Mouse (Mus musculus): ENCODE results near the gene Gm20518. TPM values are rescaled to one million over a fixed set of nuclear protein-coding genes. Genes with fewer than 3 reads are reported as not detected.

Gm20518 gene
- polyA plus RNA-seq (2012; rRNA removed) = 3.2 and 3.9 TPM in 2 replicates

- peak; percentile 99 for DNase-seq (ENCODE audit: low read depth)
- TF ChIP-seq CTCF (IDR thresholded peaks at IDR 0.05; ENCODE audit: borderline replicate concordance, extremely low read depth, insufficient read depth, insufficient read length) (peak; percentile 10; the same call in 1 of the 2 replicates), POLR2A (IDR thresholded peaks at IDR 0.05; ENCODE audit: borderline replicate concordance, extremely low read depth, insufficient read depth, insufficient read length, poor library complexity, severe bottlenecking) (peak; percentile 96)
These were observed at the start of gene Gm20518 for GRCm38 (mm10) chr16:17891567-17891959. TSS of gene Gm20518 (minus strand) at chr16:17891671.

DNA sequence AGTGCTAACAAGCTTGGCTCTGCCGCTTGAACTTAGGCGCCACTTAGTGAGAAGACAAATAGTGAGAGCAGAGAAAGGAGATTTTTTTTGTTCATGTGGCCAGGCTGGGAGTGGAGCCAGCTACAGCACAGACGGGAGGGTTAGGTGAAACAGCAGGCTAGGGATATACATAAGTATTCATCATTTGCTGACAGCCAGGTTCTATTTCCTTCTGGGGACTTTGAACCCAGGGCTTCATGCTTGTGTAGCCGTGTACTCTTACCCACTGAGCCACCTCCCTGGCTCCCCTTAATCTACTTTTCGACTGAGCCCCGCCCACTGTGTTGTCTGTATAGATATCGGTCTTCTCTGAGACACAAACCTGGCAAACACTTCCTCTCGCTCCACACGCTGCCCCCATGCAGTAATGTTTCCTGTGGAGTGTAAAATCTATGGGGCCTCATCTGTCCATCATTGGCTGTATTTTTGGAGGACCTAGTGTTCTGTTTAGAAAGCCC, 47.8 kb upstream of the Gm20518 start:
- TF ChIP-seq POLR2A (IDR thresholded peaks at IDR 0.05; ENCODE audit: borderline replicate concordance, extremely low read depth, insufficient read depth, insufficient read length, poor library complexity, severe bottlenecking) (no peak), CTCF (IDR thresholded peaks at IDR 0.05; ENCODE audit: borderline replicate concordance, extremely low read depth, insufficient read depth, insufficient read length) (no peak)
- DNase-seq (ENCODE audit: low read depth) = peak; percentile 53

GRCm38 (mm10) chr16:17938821-17939220, 47.4 kb upstream of the Gm20518 start:
- TF ChIP-seq CTCF (IDR thresholded peaks at IDR 0.05; ENCODE audit: borderline replicate concordance, extremely low read depth, insufficient read depth, insufficient read length) (peak; percentile 75), POLR2A (IDR thresholded peaks at IDR 0.05; ENCODE audit: borderline replicate concordance, extremely low read depth, insufficient read depth, insufficient read length, poor library complexity, severe bottlenecking) (no peak)
- DNase-seq (ENCODE audit: low read depth) = peak; percentile 75

GRCm38 (mm10) chr16:17938187-17938586, 46.7 kb upstream of the Gm20518 start:
- TF ChIP-seq CTCF (IDR thresholded peaks at IDR 0.05; ENCODE audit: borderline replicate concordance, extremely low read depth, insufficient read depth, insufficient read length) (no peak), POLR2A (IDR thresholded peaks at IDR 0.05; ENCODE audit: borderline replicate concordance, extremely low read depth, insufficient read depth, insufficient read length, poor library complexity, severe bottlenecking) (no peak)
- no peak for DNase-seq (ENCODE audit: low read depth)

DNA sequence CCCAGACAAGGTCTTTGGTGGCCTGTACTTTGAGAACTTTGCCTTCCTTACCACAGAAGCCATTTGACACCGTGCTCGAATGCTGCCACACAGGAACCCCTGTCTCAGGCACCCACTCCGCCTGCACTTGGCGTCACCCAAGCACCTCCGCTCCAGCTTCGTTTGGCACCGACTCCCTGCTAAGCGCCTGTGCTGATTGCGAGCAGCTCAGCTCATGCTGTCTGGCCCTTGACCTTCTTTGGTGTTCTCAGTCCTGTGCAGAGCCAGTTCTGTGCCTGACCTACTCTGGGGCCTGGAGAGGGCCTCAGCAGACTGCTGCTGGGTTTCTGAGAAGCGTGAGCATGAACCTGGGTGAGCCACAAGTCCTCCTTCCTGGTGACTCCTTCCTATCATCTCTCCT, 45.3 kb upstream of the Gm20518 start:
- TF ChIP-seq CTCF (IDR thresholded peaks at IDR 0.05; ENCODE audit: borderline replicate concordance, extremely low read depth, insufficient read depth, insufficient read length) (no peak), POLR2A (IDR thresholded peaks at IDR 0.05; ENCODE audit: borderline replicate concordance, extremely low read depth, insufficient read depth, insufficient read length, poor library complexity, severe bottlenecking) (no peak)
- no peak for DNase-seq (ENCODE audit: low read depth)

GRCm38 (mm10) chr16:17934445-17934910, 43.0 kb upstream of the Gm20518 start:
- DNase-seq (ENCODE audit: low read depth) = no peak
- TF ChIP-seq POLR2A (IDR thresholded peaks at IDR 0.05; ENCODE audit: borderline replicate concordance, extremely low read depth, insufficient read depth, insufficient read length, poor library complexity, severe bottlenecking) = no peak
- no peak for TF ChIP-seq CTCF (IDR thresholded peaks at IDR 0.05; ENCODE audit: borderline replicate concordance, extremely low read depth, insufficient read depth, insufficient read length)

DNA sequence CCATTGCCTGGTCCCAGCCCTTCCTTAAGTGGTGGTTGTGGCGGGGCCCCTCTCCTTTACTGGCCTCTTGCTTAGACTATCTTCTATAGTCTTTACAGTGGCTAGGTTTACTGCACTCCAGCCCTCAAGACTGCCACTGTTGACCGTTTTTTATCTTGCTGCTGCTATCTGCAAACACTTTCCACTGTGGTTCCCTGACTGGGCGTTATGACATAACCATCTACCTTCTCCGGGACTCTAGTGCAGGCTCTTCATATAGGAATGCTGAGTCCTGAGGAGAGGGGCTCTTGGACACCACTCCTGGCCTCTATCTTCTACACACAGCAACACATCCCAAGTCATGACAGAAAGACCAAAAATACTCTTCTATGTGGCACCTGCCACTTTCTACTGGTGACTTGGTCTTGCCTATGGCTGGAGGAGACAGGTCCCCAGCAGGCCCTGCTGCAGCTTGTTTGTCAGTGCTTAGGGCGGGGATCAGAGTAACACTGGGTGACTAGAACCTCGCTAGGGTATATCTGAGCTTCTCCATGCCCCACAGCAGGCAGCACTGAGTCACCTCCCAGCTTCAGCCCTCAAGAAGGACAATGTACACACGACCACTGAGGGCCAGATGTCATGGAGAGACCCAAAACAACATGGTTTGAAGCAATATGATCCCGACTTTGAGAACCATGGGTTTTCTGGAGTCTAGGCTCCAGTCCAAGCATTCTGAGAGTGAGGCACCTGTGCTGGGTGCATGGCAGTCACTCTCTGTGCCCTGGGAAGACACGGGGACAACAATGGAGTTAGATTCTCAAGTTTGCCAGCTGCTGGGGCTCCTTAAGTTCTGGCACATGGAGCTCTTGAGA, 42.3 kb upstream of the Gm20518 start:
- TF ChIP-seq CTCF (IDR thresholded peaks at IDR 0.05; ENCODE audit: borderline replicate concordance, extremely low read depth, insufficient read depth, insufficient read length) = no peak
- no peak for TF ChIP-seq POLR2A (IDR thresholded peaks at IDR 0.05; ENCODE audit: borderline replicate concordance, extremely low read depth, insufficient read depth, insufficient read length, poor library complexity, severe bottlenecking)
- DNase-seq (ENCODE audit: low read depth) = no peak

GRCm38 (mm10) chr16:17931906-17932460, 40.5 kb upstream of the Gm20518 start:
- TF ChIP-seq CTCF (IDR thresholded peaks at IDR 0.05; ENCODE audit: borderline replicate concordance, extremely low read depth, insufficient read depth, insufficient read length) = no peak
- TF ChIP-seq POLR2A (IDR thresholded peaks at IDR 0.05; ENCODE audit: borderline replicate concordance, extremely low read depth, insufficient read depth, insufficient read length, poor library complexity, severe bottlenecking) = no peak
- no peak for DNase-seq (ENCODE audit: low read depth)

- DNase-seq (ENCODE audit: low read depth) = no peak
- TF ChIP-seq CTCF (IDR thresholded peaks at IDR 0.05; ENCODE audit: borderline replicate concordance, extremely low read depth, insufficient read depth, insufficient read length) = no peak
- TF ChIP-seq POLR2A (IDR thresholded peaks at IDR 0.05; ENCODE audit: borderline replicate concordance, extremely low read depth, insufficient read depth, insufficient read length, poor library complexity, severe bottlenecking) = no peak
These were observed 38.2 kb upstream of the Gm20518 start for GRCm38 (mm10) chr16:17929631-17930030.

DNA sequence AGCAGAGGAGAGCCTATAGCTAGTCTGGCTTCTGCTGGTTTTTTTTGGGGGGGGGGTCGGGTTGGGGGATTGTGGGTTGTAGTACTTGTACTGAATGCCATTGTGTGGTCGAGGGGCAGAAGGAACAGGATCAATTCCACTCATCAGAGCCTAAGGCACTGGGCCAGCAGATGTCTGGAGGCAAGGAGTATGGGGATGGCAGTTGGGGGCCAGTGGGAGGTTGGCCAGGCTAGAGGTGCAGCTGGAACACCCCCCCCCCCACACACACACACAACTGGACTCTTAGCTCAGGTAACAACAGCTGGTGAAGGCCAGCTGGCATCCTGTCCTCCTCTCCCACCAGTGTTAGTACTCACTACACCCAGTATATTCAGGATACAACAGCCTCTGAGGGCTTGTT, 37.7 kb upstream of the Gm20518 start:
- TF ChIP-seq CTCF (IDR thresholded peaks at IDR 0.05; ENCODE audit: borderline replicate concordance, extremely low read depth, insufficient read depth, insufficient read length) (no peak), POLR2A (IDR thresholded peaks at IDR 0.05; ENCODE audit: borderline replicate concordance, extremely low read depth, insufficient read depth, insufficient read length, poor library complexity, severe bottlenecking) (no peak)
- no peak for DNase-seq (ENCODE audit: low read depth)

DNA sequence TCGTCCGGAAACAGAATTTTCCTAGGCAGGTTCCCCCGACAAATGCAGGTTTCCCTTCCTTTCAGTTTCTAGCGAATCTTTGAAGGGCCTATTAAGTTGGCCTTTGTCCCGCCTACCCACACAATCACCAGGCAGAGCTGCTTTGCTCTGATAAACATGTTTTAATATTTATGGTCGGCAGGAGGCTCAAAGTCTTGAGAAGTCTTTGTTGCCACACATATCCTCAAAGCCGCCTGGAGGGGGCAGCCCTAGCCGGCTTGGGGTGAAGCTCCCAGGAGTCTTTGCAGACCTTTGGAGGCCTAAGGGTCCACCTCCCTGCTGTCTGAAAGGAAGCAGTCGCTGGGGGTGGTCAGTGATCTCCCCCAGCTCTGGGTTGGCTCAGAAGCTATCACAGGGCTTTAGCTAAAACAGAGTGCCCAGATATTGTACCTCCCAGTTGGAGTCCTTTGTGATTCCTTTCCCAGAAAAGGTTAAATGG, 37.2 kb upstream of the Gm20518 start:
- DNase-seq (ENCODE audit: low read depth) = peak; percentile 87
- TF ChIP-seq CTCF (IDR thresholded peaks at IDR 0.05; ENCODE audit: borderline replicate concordance, extremely low read depth, insufficient read depth, insufficient read length) (peak; percentile 57), POLR2A (IDR thresholded peaks at IDR 0.05; ENCODE audit: borderline replicate concordance, extremely low read depth, insufficient read depth, insufficient read length, poor library complexity, severe bottlenecking) (no peak)
